Mouse (Mus musculus): Measurements from ENCODE around the gene Olfr172. TPM values are rescaled to one million over a fixed set of nuclear protein-coding genes. Genes with fewer than 3 reads are reported as not detected.

Olfr172 gene
- not detected in 2 replicates for polyA plus RNA-seq (2015; fragmentation: Nextera tagmentation; extraction: Ambion mirVana)

- no peak within 1 kb of the TSS for H3K27ac ChIP-seq (replicated peaks)
- no peak within 1 kb of the TSS for H3K4me3 ChIP-seq (replicated peaks)
- no peaks in the 10 kb centered on the region for H3K9me3 ChIP-seq (replicated peaks)
- no peaks in the 10 kb centered on the region for H3K4me1 ChIP-seq
- no peaks in the 10 kb centered on the region for H3K27me3 ChIP-seq
- H3K9ac ChIP-seq: no peak within 1 kb of the TSS
- no peak for ATAC-seq (ENCODE audit: insufficient number of reproducible peaks, low FRiP score, low TSS enrichment, low read depth)
- H3K4me2 ChIP-seq (replicated peaks): no peak within 1 kb of the TSS
- H3K36me3 ChIP-seq: no peaks in the 10 kb centered on the region
- 76% methylated on average over 1 of the region's 1 CpGs for WGBS
These were observed at the start of gene Olfr172 for GRCm38 (mm10) chr16:58763076-58763475. Gene Olfr172 (minus strand): TSS chr16:58763176.

- Histone ChIP-seq H3K4me2 (replicated peaks) (no peak within 1 kb of the TSS), H3K27ac (replicated peaks) (no peak within 1 kb of the TSS), H3K4me1 (no peaks in the 10 kb centered on the region), H3K27me3 (no peaks in the 10 kb centered on the region), H3K9me3 (replicated peaks) (no peaks in the 10 kb centered on the region), H3K4me3 (replicated peaks) (no peak within 1 kb of the TSS), H3K36me3 (no peaks in the 10 kb centered on the region), H3K9ac (no peak within 1 kb of the TSS)
- WGBS: 74% methylated on average over 2 of the region's 2 CpGs
- ATAC-seq (ENCODE audit: insufficient number of reproducible peaks, low FRiP score, low TSS enrichment, low read depth): no peak
These were observed 37.2 kb upstream of the Olfr172 start, which contains the start of gene Olfr173 for GRCm38 (mm10) chr16:58800168-58800567. Gene Olfr173 (minus strand): TSS chr16:58800268.

- Histone ChIP-seq H3K4me3 (replicated peaks) (no peak overlapping the region), H3K4me1 (no peaks in the 10 kb centered on the region)
- no peak for ATAC-seq (ENCODE audit: insufficient number of reproducible peaks, low FRiP score, low TSS enrichment, low read depth)
These were observed 6.8 kb downstream of the Olfr172 start for GRCm38 (mm10) chr16:58756191-58756590.

GRCm38 (mm10) chr16:58751314-58751713 lies 11.7 kb downstream of the Olfr172 start:
- H3K27me3 ChIP-seq: no peaks in the 10 kb centered on the region
- H3K27ac ChIP-seq (replicated peaks): no peak overlapping the region
- no peaks in the 10 kb centered on the region for H3K9me3 ChIP-seq (replicated peaks)
- no peak overlapping the region for H3K4me3 ChIP-seq (replicated peaks)
- H3K4me2 ChIP-seq (replicated peaks): no peak overlapping the region
- no peaks in the 10 kb centered on the region for H3K36me3 ChIP-seq
- no peak for ATAC-seq (ENCODE audit: insufficient number of reproducible peaks, low FRiP score, low TSS enrichment, low read depth)
- H3K9ac ChIP-seq: no peak overlapping the region
- 17% methylated on average over 1 of the region's 1 CpGs for WGBS
- H3K4me1 ChIP-seq: no peaks in the 10 kb centered on the region

More at GRCm38 (mm10) chr16:58756191-58756590, 6.8 kb downstream of the Olfr172 start:
- Histone ChIP-seq H3K9me3 (replicated peaks) (no peaks in the 10 kb centered on the region), H3K27me3 (no peaks in the 10 kb centered on the region), H3K27ac (replicated peaks) (no peak overlapping the region), H3K9ac (no peak overlapping the region), H3K36me3 (no peaks in the 10 kb centered on the region), H3K4me2 (replicated peaks) (no peak overlapping the region)

- no peak overlapping the region; the same call in 1 of the 2 replicates for H3K27ac ChIP-seq (replicated peaks)
- WGBS: 55% methylated on average over 4 of the region's 4 CpGs
- H3K9me3 ChIP-seq (replicated peaks): no peaks in the 10 kb centered on the region
- H3K4me2 ChIP-seq (replicated peaks): no peak overlapping the region
- no peaks in the 10 kb centered on the region for H3K36me3 ChIP-seq
- H3K4me3 ChIP-seq (replicated peaks): no peak overlapping the region
- no peaks in the 10 kb centered on the region for H3K27me3 ChIP-seq
- H3K4me1 ChIP-seq: no peaks in the 10 kb centered on the region
- no peak overlapping the region for H3K9ac ChIP-seq
- no peak for ATAC-seq (ENCODE audit: insufficient number of reproducible peaks, low FRiP score, low TSS enrichment, low read depth)
These were observed 16.3 kb downstream of the Olfr172 start for GRCm38 (mm10) chr16:58746715-58747114.

- ATAC-seq (ENCODE audit: insufficient number of reproducible peaks, low FRiP score, low TSS enrichment, low read depth): no peak
- H3K27ac ChIP-seq (replicated peaks): no peak overlapping the region
- 94% methylated on average over 5 of the region's 5 CpGs for WGBS
These were observed 22.2 kb downstream of the Olfr172 start for GRCm38 (mm10) chr16:58740751-58741150.

GRCm38 (mm10) chr16:58738800-58739199 lies 24.2 kb downstream of the Olfr172 start:
- H3K27ac ChIP-seq (replicated peaks): no peak overlapping the region
- peaks cover 14% of the 10 kb centered on the region for H3K36me3 ChIP-seq
- H3K27me3 ChIP-seq: no peaks in the 10 kb centered on the region
- ATAC-seq (ENCODE audit: insufficient number of reproducible peaks, low FRiP score, low TSS enrichment, low read depth): no peak
- no peaks in the 10 kb centered on the region for H3K4me1 ChIP-seq
- WGBS: 87% methylated on average over 1 of the region's 1 CpGs
- H3K9me3 ChIP-seq (replicated peaks): no peaks in the 10 kb centered on the region
- H3K4me3 ChIP-seq (replicated peaks): no peak overlapping the region
- no peak overlapping the region for H3K4me2 ChIP-seq (replicated peaks)
- H3K9ac ChIP-seq: no peak overlapping the region

More at GRCm38 (mm10) chr16:58740751-58741150, 22.2 kb downstream of the Olfr172 start:
- Histone ChIP-seq H3K9ac (no peak overlapping the region), H3K9me3 (replicated peaks) (no peaks in the 10 kb centered on the region), H3K4me2 (replicated peaks) (no peak overlapping the region), H3K27me3 (no peaks in the 10 kb centered on the region), H3K36me3 (no peaks in the 10 kb centered on the region), H3K4me1 (no peaks in the 10 kb centered on the region), H3K4me3 (replicated peaks) (no peak overlapping the region)

GRCm38 (mm10) chr16:58738205-58738604 lies 24.8 kb downstream of the Olfr172 start:
- no peaks in the 10 kb centered on the region for H3K9me3 ChIP-seq (replicated peaks)
- H3K27me3 ChIP-seq: no peaks in the 10 kb centered on the region
- no peak overlapping the region for H3K9ac ChIP-seq
- H3K4me3 ChIP-seq (replicated peaks): no peak overlapping the region
- no peak overlapping the region for H3K27ac ChIP-seq (replicated peaks)
- no peaks in the 10 kb centered on the region for H3K4me1 ChIP-seq
- 83% methylated on average over 4 of the region's 4 CpGs for WGBS
- ATAC-seq (ENCODE audit: insufficient number of reproducible peaks, low FRiP score, low TSS enrichment, low read depth): no peak
- peaks cover 15% of the 10 kb centered on the region for H3K36me3 ChIP-seq
- no peak overlapping the region for H3K4me2 ChIP-seq (replicated peaks)

- H3K36me3 ChIP-seq: peaks cover 30% of the 10 kb centered on the region
- H3K27me3 ChIP-seq: no peaks in the 10 kb centered on the region
- peak; percentile 91 for ATAC-seq (ENCODE audit: insufficient number of reproducible peaks, low FRiP score, low TSS enrichment, low read depth)
- peak overlapping the region; percentile 51 for H3K4me2 ChIP-seq (replicated peaks)
- peak overlapping the region; percentile 54 for H3K9ac ChIP-seq
- peak overlapping the region; percentile 77 for H3K4me3 ChIP-seq (replicated peaks)
- WGBS: under 1% methylated on average over 29 of the region's 31 CpGs
- H3K4me1 ChIP-seq: peaks cover 5% of the 10 kb centered on the region; the same call in 1 of the 2 replicates
- H3K9me3 ChIP-seq (replicated peaks): no peaks in the 10 kb centered on the region
- H3K27ac ChIP-seq (replicated peaks): peak overlapping the region; percentile 82
These were observed 34.8 kb downstream of the Olfr172 start for GRCm38 (mm10) chr16:58728176-58728671.

GRCm38 (mm10) chr16:58727477-58728131 lies 35.4 kb downstream of the Olfr172 start, which contains the start of gene Cldnd1:
Gene Cldnd1 (plus strand): TSS chr16:58727910.
- H3K27ac ChIP-seq (replicated peaks): peak within 1 kb of the TSS; percentile 82
- peak; percentile 100 for ATAC-seq (ENCODE audit: insufficient number of reproducible peaks, low FRiP score, low TSS enrichment, low read depth)
- peak within 1 kb of the TSS; percentile 51 for H3K4me2 ChIP-seq (replicated peaks)
- peak within 1 kb of the TSS; percentile 54 for H3K9ac ChIP-seq
- peaks cover 5% of the 10 kb centered on the region; the same call in 1 of the 2 replicates for H3K4me1 ChIP-seq
- H3K4me3 ChIP-seq (replicated peaks): peak within 1 kb of the TSS; percentile 77
- H3K36me3 ChIP-seq: peaks cover 25% of the 10 kb centered on the region
- no peaks in the 10 kb centered on the region for H3K27me3 ChIP-seq
- WGBS: under 1% methylated on average over 35 of the region's 35 CpGs
- no peaks in the 10 kb centered on the region for H3K9me3 ChIP-seq (replicated peaks)

- Histone ChIP-seq H3K4me2 (replicated peaks) (peak overlapping the region; percentile 51), H3K36me3 (peaks cover 17% of the 10 kb centered on the region), H3K9me3 (replicated peaks) (no peaks in the 10 kb centered on the region), H3K4me1 (peaks cover 5% of the 10 kb centered on the region; the same call in 1 of the 2 replicates), H3K27me3 (no peaks in the 10 kb centered on the region), H3K4me3 (replicated peaks) (peak overlapping the region; percentile 77), H3K27ac (replicated peaks) (no peak overlapping the region), H3K9ac (no peak overlapping the region)
- no peak for ATAC-seq (ENCODE audit: insufficient number of reproducible peaks, low FRiP score, low TSS enrichment, low read depth)
- WGBS: 70% methylated on average over 11 of the region's 11 CpGs
These were observed 36.1 kb downstream of the Olfr172 start for GRCm38 (mm10) chr16:58726680-58727476.

Measured in embryonic facial prominence, embryonic 15.5 days (tissue).